Mouse (Mus musculus) MEL (cell line): ENCODE results near the gene Il31. TPM values are rescaled to one million over a fixed set of nuclear protein-coding genes. Genes with fewer than 3 reads are reported as not detected.

ENCODE experiments used
- DNase-seq: peaks from one replicate; pipeline ENCODE4 v3.0.0; 2011; ENCODE audit warnings: low read depth, low spot score
- H3K27ac ChIP-seq: 2 replicates; pipeline ENCODE4 v1.5.1; 2012; ENCODE audit warnings: low read depth, mild to moderate bottlenecking, control low read depth, low read length, moderate library complexity; ENCODE audit not compliant: control insufficient read depth
- H3K27me3 ChIP-seq, 2 experiments: fragments of 150-350 bp in 1 of 2; sonication (generic) in 1 of 2; 2 replicates each; pipeline ENCODE4 v1.6.1; 2012; ENCODE audit warnings: low read length in 2 of 2, mild to moderate bottlenecking in 2 of 2, improper control_type of control experiment in 1 of 2, moderate library complexity in 1 of 2; ENCODE audit not compliant: insufficient read depth in 2 of 2, control insufficient read depth in 1 of 2
- H3K36me3 ChIP-seq, 2 experiments: 2 replicates each; pipeline ENCODE4 v1.6.1; 2012 to 2014; ENCODE audit warnings: low read length in 2 of 2, improper control_type of control experiment in 1 of 2, inconsistent platforms in 1 of 2, mild to moderate bottlenecking in 1 of 2; ENCODE audit not compliant: insufficient read depth in 2 of 2, control insufficient read depth in 1 of 2
- H3K4me1 ChIP-seq, 2 experiments: fragments of 150-350 bp in 1 of 2; sonication (generic) in 1 of 2; 2 replicates each; pipeline ENCODE4 v1.6.1; 2012; ENCODE audit warnings: low read length in 2 of 2, improper control_type of control experiment in 1 of 2, mild to moderate bottlenecking in 1 of 2; ENCODE audit not compliant: insufficient read depth in 2 of 2, control insufficient read depth in 1 of 2
- H3K4me3 ChIP-seq, 2 experiments: fragments of 150-350 bp in 1 of 2; sonication (generic) in 1 of 2; 2 replicates each; pipeline ENCODE4 v1.5.1; 2012; ENCODE audit warnings: low read depth in 2 of 2, low read length in 2 of 2, mild to moderate bottlenecking in 2 of 2, moderate library complexity in 2 of 2, control low read depth in 1 of 2, improper control_type of control experiment in 1 of 2; ENCODE audit not compliant: control insufficient read depth in 1 of 2, insufficient read depth in 1 of 2
- H3K79me2 ChIP-seq: 2 replicates; pipeline ENCODE4 v1.6.1; 2012; ENCODE audit warnings: mild to moderate bottlenecking, low read length, moderate library complexity; ENCODE audit not compliant: control insufficient read depth, poor library complexity, insufficient read depth
- H3K9ac ChIP-seq: 2 replicates; pipeline ENCODE4 v1.6.1; 2012; ENCODE audit warnings: low read depth, mild to moderate bottlenecking, control low read depth, low read length, moderate library complexity; ENCODE audit not compliant: control insufficient read depth, poor library complexity, severe bottlenecking
- H3K9me3 ChIP-seq: fragments of 150-350 bp; sonication (generic); replicated peaks from 2 replicates; pipeline ENCODE4 v1.6.1; 2012; ENCODE audit warnings: mild to moderate bottlenecking, low read length, improper control_type of control experiment, moderate library complexity; ENCODE audit not compliant: insufficient read depth
- BHLHE40 ChIP-seq: IDR thresholded peaks from 2 replicates; pipeline ENCODE4 v1.6.1; 2012; ENCODE audit warnings: low read depth, mild to moderate bottlenecking, inconsistent platforms, low read length, improper control_type of control experiment, borderline replicate concordance
- CHD1 ChIP-seq: IDR thresholded peaks from 2 replicates; pipeline ENCODE4 v1.6.1; 2012; ENCODE audit warnings: low read depth, mild to moderate bottlenecking, inconsistent platforms, low read length, improper control_type of control experiment
- CTCF ChIP-seq, 3 experiments: IDR thresholded peaks in 2 of 3; conservative IDR thresholded peaks in 1 of 3; 2 replicates each; pipeline ENCODE4 v1.5.1; 2011 to 2012; ENCODE audit warnings: low read length in 3 of 3, low read depth in 2 of 3, mild to moderate bottlenecking in 2 of 3, improper control_type of control experiment in 1 of 3, inconsistent platforms in 1 of 3, mixed read lengths in 1 of 3, moderate library complexity in 1 of 3; ENCODE audit not compliant: control insufficient read depth in 1 of 3, insufficient read depth in 1 of 3, poor library complexity in 1 of 3, severe bottlenecking in 1 of 3
- ELF1 ChIP-seq: IDR thresholded peaks from 2 replicates; pipeline ENCODE4 v1.6.1; 2014; ENCODE audit warnings: low read depth, mild to moderate bottlenecking, inconsistent platforms, low read length, improper control_type of control experiment, moderate library complexity
- EP300 ChIP-seq, 2 experiments: IDR thresholded peaks; 2 replicates each; pipeline ENCODE4 v1.6.1; 2011; ENCODE audit warnings: improper control_type of control experiment in 2 of 2, low read length in 2 of 2, low read depth in 1 of 2, mild to moderate bottlenecking in 1 of 2
- ETS1 ChIP-seq: IDR thresholded peaks from 2 replicates; pipeline ENCODE4 v1.6.1; 2012; ENCODE audit warnings: low read depth, mild to moderate bottlenecking, inconsistent platforms, low read length, improper control_type of control experiment, moderate library complexity
- GABPA ChIP-seq: IDR thresholded peaks from 2 replicates; pipeline ENCODE4 v1.6.1; 2012; ENCODE audit warnings: low read depth, mild to moderate bottlenecking, inconsistent platforms, low read length, improper control_type of control experiment, moderate library complexity
- GATA1 ChIP-seq: IDR thresholded peaks from 2 replicates; pipeline ENCODE4 v1.6.1; 2011; ENCODE audit warnings: low read depth, low read length, improper control_type of control experiment
- JUND ChIP-seq: IDR thresholded peaks from 2 replicates; pipeline ENCODE4 v1.6.1; 2011; ENCODE audit warnings: low read depth, mild to moderate bottlenecking, improper control_type of control experiment, low read length
- KAT2A ChIP-seq: conservative IDR thresholded peaks from 2 replicates; pipeline ENCODE4 v1.6.1; 2012; ENCODE audit warnings: low read depth, low read length, improper control_type of control experiment, inconsistent platforms
- MAX ChIP-seq: IDR thresholded peaks from 2 replicates; pipeline ENCODE4 v1.6.1; 2011; ENCODE audit warnings: low read length, improper control_type of control experiment
- MAZ ChIP-seq: IDR thresholded peaks from 2 replicates; pipeline ENCODE4 v1.6.1; 2012; ENCODE audit warnings: low read depth, mild to moderate bottlenecking, inconsistent platforms, low read length, improper control_type of control experiment
- MXI1 ChIP-seq: IDR thresholded peaks from 2 replicates; pipeline ENCODE4 v1.6.1; 2011; ENCODE audit warnings: mild to moderate bottlenecking, low read depth, low read length, improper control_type of control experiment
- MYC ChIP-seq: IDR thresholded peaks from 2 replicates; pipeline ENCODE4 v1.6.1; 2011; ENCODE audit warnings: low read depth, mild to moderate bottlenecking, low read length, improper control_type of control experiment, moderate library complexity
- NELFE ChIP-seq: IDR thresholded peaks from 2 replicates; pipeline ENCODE4 v1.6.1; 2011; ENCODE audit warnings: low read depth, low read length, improper control_type of control experiment
- NRF1 ChIP-seq: IDR thresholded peaks from 2 replicates; pipeline ENCODE4 v1.6.1; 2014; ENCODE audit warnings: low read depth, mild to moderate bottlenecking, inconsistent platforms, low read length, improper control_type of control experiment, moderate library complexity; ENCODE audit not compliant: poor library complexity, insufficient read depth, severe bottlenecking
- POLR2A ChIP-seq, 2 experiments: IDR thresholded peaks; 2 replicates each; pipeline ENCODE4 v1.6.1; 2011 to 2012; ENCODE audit warnings: low read length in 2 of 2, mild to moderate bottlenecking in 2 of 2, control low read depth in 1 of 2, improper control_type of control experiment in 1 of 2, low read depth in 1 of 2, moderate library complexity in 1 of 2; ENCODE audit not compliant: control insufficient read depth in 1 of 2, insufficient read depth in 1 of 2, poor library complexity in 1 of 2
- RCOR1 ChIP-seq: IDR thresholded peaks from 2 replicates; pipeline ENCODE4 v1.6.1; 2012; ENCODE audit warnings: low read depth, mild to moderate bottlenecking, inconsistent platforms, low read length, improper control_type of control experiment
- UBTF ChIP-seq: IDR thresholded peaks from 2 replicates; pipeline ENCODE4 v1.6.1; 2012; ENCODE audit warnings: low read depth, mild to moderate bottlenecking, inconsistent platforms, low read length, improper control_type of control experiment, moderate library complexity, borderline replicate concordance; ENCODE audit not compliant: insufficient read depth
- USF1 ChIP-seq: IDR thresholded peaks from 2 replicates; pipeline ENCODE4 v1.6.1; 2014; ENCODE audit warnings: low read depth, mild to moderate bottlenecking, inconsistent platforms, low read length, improper control_type of control experiment, moderate library complexity
- ZNF384 ChIP-seq: IDR thresholded peaks from 2 replicates; pipeline ENCODE4 v1.6.1; 2012; ENCODE audit warnings: low read depth, mild to moderate bottlenecking, inconsistent platforms, low read length, improper control_type of control experiment
- polyA plus RNA-seq, 2 experiments: library from polyadenylated mRNA; stranded (reverse) in 1 of 2; unstranded in 1 of 2; fragments of >175 nt in 1 of 2; fragments of >200 nt in 1 of 2; gene quantifications; 2 replicates each; pipeline versions ENCODE4 v1.2.1 to v1.2.4; 2012; ENCODE audit warnings: low replicate concordance in 2 of 2, low read depth in 1 of 2; ENCODE audit not compliant: insufficient read length in 2 of 2, insufficient read depth in 1 of 2, missing spikeins in 1 of 2
- total RNA-seq: library from RNA; depleted of rRNA; stranded (reverse); fragments of 300-350 nt; gene quantifications from 2 replicates; pipeline ENCODE4 v1.2.3, GENCODE M21; 2012

Il31 gene
- total and polyA plus RNA-seq, 3 experiments, result not detected

GRCm38 (mm10) chr5:123451886-123452285, 37.4 kb downstream of the Il31 start:
- Histone ChIP-seq H3K4me3 (no peak overlapping the region), H3K9ac (no peak overlapping the region), H3K36me3 (no peaks in the 10 kb centered on the region; a peak in 1 of 4 replicates), H3K4me1 (no peaks in the 10 kb centered on the region), H3K27ac (no peak overlapping the region), H3K27me3 (no peaks in the 10 kb centered on the region), H3K79me2 (no peaks in the 10 kb centered on the region), H3K9me3 (no peaks in the 10 kb centered on the region)
- DNase-seq, result no peak
- no peak for TF ChIP-seq ZNF384
- TF ChIP-seq MXI1, result no peak

GRCm38 (mm10) chr5:123444849-123445334, 44.4 kb downstream of the Il31 start:
- H3K9me3 ChIP-seq, result no peaks in the 10 kb centered on the region
- no peak for TF ChIP-seq MAZ
- no peak for TF ChIP-seq UBTF
- TF ChIP-seq BHLHE40, result no peak
- no peak for TF ChIP-seq KAT2A
- TF ChIP-seq POLR2A (IDR thresholded peaks at IDR 0.05; ENCODE audit: control insufficient read depth in 1 of 2, insufficient read depth in 1 of 2, low read depth in 1 of 2, low read length in 2 of 2, poor library complexity in 1 of 2), result no peak
- no peak for TF ChIP-seq USF1
- TF ChIP-seq MXI1, result no peak
- no peak for TF ChIP-seq GABPA
- no peak for TF ChIP-seq MYC
- TF ChIP-seq NELFE, result no peak
- TF ChIP-seq JUND, result no peak
- TF ChIP-seq NRF1, result no peak
- TF ChIP-seq GATA1, result no peak
- no peak for TF ChIP-seq MAX
- no peak for TF ChIP-seq ETS1
- TF ChIP-seq EP300 (IDR thresholded peaks at IDR 0.05; ENCODE audit: low read depth in 1 of 2, low read length in 2 of 2), result no peak
- TF ChIP-seq CTCF (IDR thresholded peaks at IDR 0.05 in 2 of 3, conservative IDR thresholded peaks at IDR 0.05 in 1 of 3; ENCODE audit: control insufficient read depth in 1 of 3, insufficient read depth in 1 of 3, low read depth in 2 of 3, low read length in 3 of 3, poor library complexity in 1 of 3, severe bottlenecking in 1 of 3), result no peak
- TF ChIP-seq RCOR1, result no peak
- no peak for TF ChIP-seq ELF1
- no peak for TF ChIP-seq CHD1
- H3K27ac ChIP-seq, result no peak overlapping the region
- no peaks in the 10 kb centered on the region for H3K27me3 ChIP-seq
- no peak overlapping the region for H3K9ac ChIP-seq
- H3K79me2 ChIP-seq, result no peaks in the 10 kb centered on the region
- H3K4me3 ChIP-seq, result no peak overlapping the region
- no peaks in the 10 kb centered on the region for H3K4me1 ChIP-seq
- peaks cover 0 to 5% of the 10 kb centered on the region in 2 experiments; a peak in 2 of 4 replicates for H3K36me3 ChIP-seq
- DNase-seq, result no peak
